Mouse (Mus musculus) urinary bladder, postnatal 10 days (tissue): ENCODE results near the gene Xntrpc.
"Not testable (repeated sequence)": the region's sequence is repeated elsewhere in the genome, so short reads cannot be mapped to it uniquely, and the experiment has no call there.

Source experiments
- DNase-seq: peaks from one replicate; pipeline ENCODE4 v3.0.0; 2022; ENCODE audit warnings: low spot score

The Xntrpc gene

GRCm38 (mm10) chr7:102065046-102065891 lies at the start of gene Xntrpc, which contains the start of the genes Rnf121 and Xndc1:
Xntrpc (plus strand) TSS chr7:102065713.
Rnf121 (minus strand) TSS chr7:102065469.
Xndc1 (plus strand) TSS chr7:102065511.
- DNase-seq: peak; percentile 48

- DNase-seq: no peak
These were observed 48.6 kb upstream of the Xntrpc start for GRCm38 (mm10) chr7:102016936-102017335.

- no peak for DNase-seq
These were observed 48.1 kb upstream of the Xntrpc start for GRCm38 (mm10) chr7:102017452-102017851.

GRCm38 (mm10) chr7:102018034-102018433 lies 47.5 kb upstream of the Xntrpc start:
- no peak for DNase-seq

- DNase-seq: no peak
These were observed 46.9 kb upstream of the Xntrpc start, which contains the start of gene Il18bp for GRCm38 (mm10) chr7:102018590-102018989. Il18bp (minus strand) TSS chr7:102018690.

- DNase-seq: no peak
These were observed 46.2 kb upstream of the Xntrpc start for GRCm38 (mm10) chr7:102019362-102019761.

- not testable (repeated sequence) for DNase-seq
These were observed 44.6 kb upstream of the Xntrpc start for GRCm38 (mm10) chr7:102020934-102021333.

GRCm38 (mm10) chr7:102023821-102024220 lies 41.7 kb upstream of the Xntrpc start:
- no peak for DNase-seq

- no peak for DNase-seq
These were observed 40.1 kb upstream of the Xntrpc start for GRCm38 (mm10) chr7:102025187-102026119.

GRCm38 (mm10) chr7:102034904-102035303 lies 30.6 kb upstream of the Xntrpc start:
- no peak for DNase-seq

- no peak for DNase-seq
These were observed 30.0 kb upstream of the Xntrpc start for GRCm38 (mm10) chr7:102035534-102035933.

- no peak for DNase-seq
These were observed 28.2 kb upstream of the Xntrpc start for GRCm38 (mm10) chr7:102037318-102037717.

- no peak for DNase-seq
These were observed 23.2 kb upstream of the Xntrpc start for GRCm38 (mm10) chr7:102042314-102042713.

GRCm38 (mm10) chr7:102048524-102048923 lies 17.0 kb upstream of the Xntrpc start:
- DNase-seq: not testable (repeated sequence)

GRCm38 (mm10) chr7:102061353-102061752 lies 4.2 kb upstream of the Xntrpc start:
- no peak for DNase-seq

- no peak for DNase-seq
These were observed 3.3 kb upstream of the Xntrpc start for GRCm38 (mm10) chr7:102062203-102062602.

GRCm38 (mm10) chr7:102063891-102064290 lies 1.6 kb upstream of the Xntrpc start:
- no peak for DNase-seq

- no peak for DNase-seq
These were observed 863 bp upstream of the Xntrpc start for GRCm38 (mm10) chr7:102064655-102065045.

GRCm38 (mm10) chr7:102066363-102066762 lies 850 bp downstream of the Xntrpc start:
- DNase-seq: no peak

- no peak for DNase-seq
These were observed 11.3 kb downstream of the Xntrpc start for GRCm38 (mm10) chr7:102076714-102077296.

- DNase-seq: no peak
These were observed 13.0 kb downstream of the Xntrpc start for GRCm38 (mm10) chr7:102078517-102078916.

- no peak for DNase-seq
These were observed 14.8 kb downstream of the Xntrpc start for GRCm38 (mm10) chr7:102080311-102080710.
